Mouse (Mus musculus) testis, adult 2 months (tissue): ENCODE results near the gene Chl1. TPM values are rescaled to one million over a fixed set of nuclear protein-coding genes. Genes with fewer than 3 reads are reported as not detected.

Source experiments
- H3K27ac ChIP-seq: fragments of 200-500 bp; 2 replicates; pipeline ENCODE4 v1.5.1; 2012; ENCODE audit warnings: low read depth, low read length; ENCODE audit not compliant: control insufficient read depth, insufficient read depth
- H3K27me3 ChIP-seq: fragments of 200-500 bp; 2 replicates; pipeline ENCODE4 v1.6.1; 2012; ENCODE audit warnings: mild to moderate bottlenecking, low read length, moderate library complexity; ENCODE audit not compliant: control insufficient read depth, insufficient read depth
- H3K36me3 ChIP-seq: fragments of 200-500 bp; 2 replicates; pipeline ENCODE4 v1.6.1; 2012; ENCODE audit warnings: mild to moderate bottlenecking, low read length; ENCODE audit not compliant: control insufficient read depth, insufficient read depth
- H3K4me1 ChIP-seq: fragments of 200-500 bp; 2 replicates; pipeline ENCODE4 v1.6.1; 2012; ENCODE audit warnings: low read length; ENCODE audit not compliant: control insufficient read depth, insufficient read depth
- H3K4me3 ChIP-seq: fragments of 200-500 bp; 2 replicates; pipeline ENCODE4 v1.5.1; 2012; ENCODE audit warnings: low read depth, mild to moderate bottlenecking, low read length, moderate library complexity, mixed read lengths; ENCODE audit not compliant: control insufficient read depth
- CTCF ChIP-seq: fragments of 200-500 bp; IDR thresholded peaks from 2 replicates; pipeline ENCODE4 v1.5.1; 2012; ENCODE audit warnings: low read depth, mild to moderate bottlenecking, inconsistent platforms, low read length, moderate library complexity; ENCODE audit not compliant: control insufficient read depth, insufficient read depth, insufficient replicate concordance
- POLR2A ChIP-seq: fragments of 200-500 bp; IDR thresholded peaks from 2 replicates; pipeline ENCODE4 v1.6.1; 2012; ENCODE audit warnings: low read depth, mild to moderate bottlenecking, inconsistent platforms, low read length, moderate library complexity; ENCODE audit not compliant: control insufficient read depth
- polyA plus RNA-seq: library from polyadenylated mRNA; depleted of rRNA; stranded (reverse); fragments of >200 nt; gene quantifications from 2 replicates; pipeline ENCODE4 v1.2.3, GENCODE M21; 2012; rRNA removed

The Chl1 gene
- polyA plus RNA-seq = 159 and 192 TPM in 2 replicates

DNA sequence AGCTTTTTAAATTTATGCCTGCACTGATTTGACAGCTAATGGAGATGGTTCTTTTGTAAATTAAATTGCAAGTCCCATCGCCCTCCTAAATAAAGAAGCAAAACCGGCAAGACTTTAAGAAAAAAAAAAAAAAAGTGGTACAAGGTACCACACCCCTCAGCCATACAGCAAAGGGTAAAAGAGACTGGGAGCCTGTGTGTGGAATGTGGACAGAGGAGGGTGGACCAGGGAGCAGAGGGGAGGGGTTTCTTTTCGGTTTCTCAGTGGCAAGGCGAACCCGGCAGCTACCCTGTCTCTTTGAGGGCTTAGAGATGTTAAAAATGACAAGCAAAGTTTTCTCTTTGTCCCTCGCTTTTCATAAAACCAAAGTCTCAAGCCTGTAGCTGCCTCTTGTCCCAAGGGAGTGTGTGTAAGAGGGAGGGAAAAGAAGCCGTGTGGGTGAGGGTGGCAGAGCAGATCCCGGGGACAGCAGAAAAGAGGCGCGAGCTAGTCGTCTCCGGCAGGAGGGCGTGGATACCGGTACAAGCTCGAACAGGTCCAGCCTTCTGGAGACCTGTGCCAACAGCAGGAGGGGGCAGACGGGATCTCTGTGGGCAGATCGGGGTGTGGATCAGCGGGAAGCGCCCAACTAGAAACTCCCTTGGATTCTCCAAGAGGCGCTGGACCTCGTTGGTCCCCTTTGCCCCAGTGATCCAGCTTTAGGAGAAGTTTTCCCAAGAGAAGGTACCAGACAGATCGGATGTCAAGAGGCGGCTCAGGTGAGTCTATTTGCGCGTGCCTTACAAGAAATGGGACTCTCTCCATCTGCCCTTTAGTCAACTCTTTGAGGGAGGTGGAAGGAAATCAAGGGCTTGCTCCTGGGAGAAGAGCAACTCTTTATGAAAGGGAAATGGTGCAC lies at the start of gene Chl1:
Gene Chl1 (plus strand): TSS at position 195 of the 898 bp plus-strand sequence.
- H3K27ac ChIP-seq = no peak within 1 kb of the TSS
- H3K36me3 ChIP-seq = no peaks in the 10 kb centered on the region
- no peak within 1 kb of the TSS; the same call in 1 of the 2 replicates for H3K4me3 ChIP-seq
- H3K4me1 ChIP-seq = peaks cover 14% of the 10 kb centered on the region
- TF ChIP-seq POLR2A = no peak
- no peak for TF ChIP-seq CTCF
- no peaks in the 10 kb centered on the region for H3K27me3 ChIP-seq

DNA sequence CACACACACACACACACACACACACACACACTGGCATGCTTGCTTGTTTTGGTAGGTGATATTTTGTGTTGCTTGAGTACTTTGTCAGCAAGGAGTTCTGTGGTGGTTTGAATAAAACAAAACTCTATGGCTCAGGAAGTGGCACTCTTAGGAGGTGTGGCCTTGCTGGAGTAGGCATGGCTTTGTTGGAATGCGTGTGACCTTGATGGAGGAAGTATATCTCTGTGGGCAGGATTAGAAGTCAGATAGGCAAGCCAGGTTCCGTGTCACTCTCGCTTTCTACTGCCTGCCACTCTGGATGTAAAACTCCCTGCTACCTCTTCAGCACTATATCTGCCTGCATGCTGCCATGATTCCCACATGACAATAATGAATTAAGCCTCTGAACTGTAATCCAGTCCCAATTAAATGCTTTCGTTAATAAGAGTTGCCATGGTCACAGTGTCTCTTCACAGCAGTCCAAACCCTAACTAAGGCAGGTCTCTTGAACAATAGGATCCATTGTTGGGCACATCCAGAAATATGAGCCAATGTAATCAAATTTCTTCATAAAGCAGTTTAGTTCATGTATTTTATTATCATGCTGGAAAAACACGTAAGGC lies 44.8 kb upstream of the Chl1 start:
- no peaks in the 10 kb centered on the region for H3K36me3 ChIP-seq
- no peaks in the 10 kb centered on the region for H3K27me3 ChIP-seq
- H3K27ac ChIP-seq = no peak overlapping the region
- H3K4me3 ChIP-seq = no peak overlapping the region
- H3K4me1 ChIP-seq = no peaks in the 10 kb centered on the region
- TF ChIP-seq CTCF (no peak), POLR2A (no peak)

- TF ChIP-seq CTCF = no peak
- no peak for TF ChIP-seq POLR2A
- Histone ChIP-seq H3K36me3 (no peaks in the 10 kb centered on the region), H3K4me1 (no peaks in the 10 kb centered on the region), H3K27me3 (no peaks in the 10 kb centered on the region), H3K4me3 (no peak overlapping the region), H3K27ac (no peak overlapping the region)
Measured at GRCm38 (mm10) chr6:103473316-103473715, 37.1 kb upstream of the Chl1 start.

- Histone ChIP-seq H3K36me3 (no peaks in the 10 kb centered on the region), H3K4me3 (no peak overlapping the region), H3K27ac (no peak overlapping the region), H3K27me3 (no peaks in the 10 kb centered on the region), H3K4me1 (no peaks in the 10 kb centered on the region)
- no peak for TF ChIP-seq POLR2A
- no peak for TF ChIP-seq CTCF
Measured at GRCm38 (mm10) chr6:103487199-103487598, 23.2 kb upstream of the Chl1 start.

DNA sequence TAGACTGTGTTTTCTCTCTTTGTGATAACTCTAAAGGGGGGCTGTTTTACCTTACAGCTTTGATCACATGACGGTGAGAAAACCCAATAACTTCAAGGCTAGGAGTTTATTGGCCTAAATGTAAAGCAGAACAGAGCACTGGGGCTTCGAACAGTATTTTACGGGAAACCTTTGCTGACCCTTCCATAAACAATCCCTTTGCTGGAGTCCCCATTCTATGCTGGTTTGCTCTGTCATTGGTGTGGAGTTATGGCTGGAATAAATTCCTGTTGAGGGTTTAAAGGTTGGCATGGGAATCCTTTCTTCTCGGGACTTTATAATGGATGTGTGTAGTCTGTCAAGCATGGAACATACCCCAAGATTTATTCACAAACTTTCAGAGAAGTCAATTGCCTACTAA lies 12.0 kb upstream of the Chl1 start:
- TF ChIP-seq CTCF (no peak), POLR2A (no peak)
- H3K27me3 ChIP-seq = no peaks in the 10 kb centered on the region
- no peaks in the 10 kb centered on the region for H3K36me3 ChIP-seq
- H3K27ac ChIP-seq = no peak overlapping the region
- H3K4me3 ChIP-seq = no peak overlapping the region
- H3K4me1 ChIP-seq = no peaks in the 10 kb centered on the region

GRCm38 (mm10) chr6:103504065-103504464 lies 6.3 kb upstream of the Chl1 start:
- no peaks in the 10 kb centered on the region for H3K36me3 ChIP-seq
- H3K4me1 ChIP-seq = no peaks in the 10 kb centered on the region
- H3K27ac ChIP-seq = no peak overlapping the region
- H3K4me3 ChIP-seq = no peak overlapping the region
- no peaks in the 10 kb centered on the region for H3K27me3 ChIP-seq
- TF ChIP-seq POLR2A (no peak), CTCF (no peak)

GRCm38 (mm10) chr6:103507751-103508575 lies 2.4 kb upstream of the Chl1 start:
- Histone ChIP-seq H3K4me1 (peaks cover 14% of the 10 kb centered on the region), H3K4me3 (no peak overlapping the region), H3K27me3 (no peaks in the 10 kb centered on the region), H3K27ac (no peak overlapping the region), H3K36me3 (no peaks in the 10 kb centered on the region)
- TF ChIP-seq POLR2A = no peak
- no peak for TF ChIP-seq CTCF
